Mouse (Mus musculus): Measurements from ENCODE around the gene Rnf113a2. TPM values are rescaled to one million over a fixed set of nuclear protein-coding genes. Genes with fewer than 3 reads are reported as not detected.

Rnf113a2 gene
- polyA plus RNA-seq, 1 experiment from 2014 or later, result 30.7 TPM

DNA sequence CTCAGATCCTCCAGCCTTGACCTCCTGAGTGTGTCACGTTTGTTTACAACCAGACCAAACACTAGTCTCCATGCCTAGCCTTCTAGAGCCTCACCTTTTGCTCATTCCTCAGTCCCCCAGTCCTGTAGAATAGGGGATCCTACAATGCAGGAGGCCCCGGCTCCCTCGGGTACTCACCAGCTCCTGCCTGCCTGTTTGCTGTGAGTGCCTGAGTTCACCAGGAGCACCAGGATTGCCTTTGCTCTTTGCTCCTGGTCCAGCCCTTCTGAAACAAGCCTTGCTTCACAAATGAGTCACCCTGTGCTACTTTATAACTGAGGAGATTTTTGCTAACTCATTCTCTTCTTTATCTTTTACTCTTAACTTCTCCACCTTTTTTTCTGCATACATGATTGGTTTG lies 16.3 kb upstream of the Rnf113a2 start:
- H3K9me3 ChIP-seq (ENCODE audit: control insufficient read depth, low read length), result no peaks in the 10 kb centered on the region
- H3K4me2 ChIP-seq (ENCODE audit: low read depth, severe bottlenecking), result no peak overlapping the region
- no peaks in the 10 kb centered on the region for H3K36me3 ChIP-seq (ENCODE audit: control insufficient read depth, insufficient read depth, low read length)
- H3K27ac ChIP-seq (replicated peaks; ENCODE audit: low read depth, low read length), result no peak overlapping the region
- ATAC-seq (ENCODE audit: insufficient number of reproducible peaks, low FRiP score, low TSS enrichment, low read depth), result no peak
- no peaks in the 10 kb centered on the region for H3K27me3 ChIP-seq (ENCODE audit: control insufficient read depth, insufficient read depth, low read length)
- H3K4me3 ChIP-seq (ENCODE audit: low read depth, low read length), result no peak overlapping the region
- no peaks in the 10 kb centered on the region for H3K4me1 ChIP-seq (ENCODE audit: control insufficient read depth, insufficient read depth, low read length)
- WGBS, result 65% methylated on average over 3 of the region's 3 CpGs
- DNase-seq (ENCODE audit: low spot score), result no peak
- H3K9ac ChIP-seq (ENCODE audit: low read length), result no peak overlapping the region

DNA sequence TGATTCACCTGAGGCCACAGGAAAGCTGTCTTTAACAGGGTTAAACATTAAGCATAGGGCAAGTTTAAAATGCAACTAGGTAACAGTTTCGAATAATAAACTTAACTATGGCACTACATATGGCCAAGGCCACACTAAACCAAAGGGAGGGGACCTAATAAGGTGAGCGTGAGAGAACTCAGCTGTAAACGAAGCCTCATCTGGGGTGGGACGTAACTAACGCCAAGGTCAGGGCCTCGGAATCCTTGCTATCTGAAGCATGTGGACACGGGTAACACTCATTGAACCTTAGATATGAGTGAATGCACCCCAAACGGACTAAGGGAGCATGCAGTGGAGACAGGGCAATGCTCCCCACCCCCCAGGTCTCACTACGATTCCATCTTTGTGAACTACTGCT lies 14.1 kb upstream of the Rnf113a2 start:
- Histone ChIP-seq H3K27me3 (ENCODE audit: control insufficient read depth, insufficient read depth, low read length) (no peaks in the 10 kb centered on the region), H3K27ac (replicated peaks; ENCODE audit: low read depth, low read length) (no peak overlapping the region), H3K9ac (ENCODE audit: low read length) (no peak overlapping the region), H3K4me2 (ENCODE audit: low read depth, severe bottlenecking) (no peak overlapping the region), H3K36me3 (ENCODE audit: control insufficient read depth, insufficient read depth, low read length) (no peaks in the 10 kb centered on the region), H3K4me3 (ENCODE audit: low read depth, low read length) (no peak overlapping the region), H3K4me1 (ENCODE audit: control insufficient read depth, insufficient read depth, low read length) (no peaks in the 10 kb centered on the region; the same call in 1 of the 2 replicates), H3K9me3 (ENCODE audit: control insufficient read depth, low read length) (no peaks in the 10 kb centered on the region)
- DNase-seq (ENCODE audit: low spot score) (no peak), ATAC-seq (ENCODE audit: insufficient number of reproducible peaks, low FRiP score, low TSS enrichment, low read depth) (no peak)
- WGBS, result 70% methylated on average over 9 of the region's 9 CpGs

DNA sequence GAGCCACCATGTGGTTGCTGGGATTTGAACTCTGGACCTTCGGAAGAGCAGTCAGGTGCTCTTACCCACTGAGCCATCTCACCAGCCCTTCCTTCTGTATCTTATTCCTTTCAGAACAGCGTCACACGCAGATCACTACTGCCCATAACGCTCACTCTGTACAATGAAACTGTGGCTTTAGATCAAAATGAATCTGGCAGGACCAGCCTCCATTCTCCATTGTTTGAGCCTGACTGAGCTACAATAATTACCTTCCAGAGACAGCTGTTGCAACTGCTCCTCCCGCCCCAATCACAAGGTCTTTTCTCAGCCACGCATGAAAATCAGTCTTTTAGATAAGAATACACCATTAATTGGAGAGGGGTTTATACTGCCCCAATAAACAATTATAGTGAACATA lies 12.5 kb upstream of the Rnf113a2 start:
- H3K27me3 ChIP-seq (ENCODE audit: control insufficient read depth, insufficient read depth, low read length), result no peaks in the 10 kb centered on the region
- no peak for DNase-seq (ENCODE audit: low spot score)
- no peak for ATAC-seq (ENCODE audit: insufficient number of reproducible peaks, low FRiP score, low TSS enrichment, low read depth)
- H3K4me2 ChIP-seq (ENCODE audit: low read depth, severe bottlenecking), result no peak overlapping the region
- no peak overlapping the region for H3K27ac ChIP-seq (replicated peaks; ENCODE audit: low read depth, low read length)
- H3K4me3 ChIP-seq (ENCODE audit: low read depth, low read length), result no peak overlapping the region
- no peak overlapping the region for H3K9ac ChIP-seq (ENCODE audit: low read length)
- H3K36me3 ChIP-seq (ENCODE audit: control insufficient read depth, insufficient read depth, low read length), result no peaks in the 10 kb centered on the region
- WGBS, result 92% methylated on average over 6 of the region's 6 CpGs
- H3K4me1 ChIP-seq (ENCODE audit: control insufficient read depth, insufficient read depth, low read length), result no peaks in the 10 kb centered on the region; the same call in 1 of the 2 replicates
- no peaks in the 10 kb centered on the region for H3K9me3 ChIP-seq (ENCODE audit: control insufficient read depth, low read length)

DNA sequence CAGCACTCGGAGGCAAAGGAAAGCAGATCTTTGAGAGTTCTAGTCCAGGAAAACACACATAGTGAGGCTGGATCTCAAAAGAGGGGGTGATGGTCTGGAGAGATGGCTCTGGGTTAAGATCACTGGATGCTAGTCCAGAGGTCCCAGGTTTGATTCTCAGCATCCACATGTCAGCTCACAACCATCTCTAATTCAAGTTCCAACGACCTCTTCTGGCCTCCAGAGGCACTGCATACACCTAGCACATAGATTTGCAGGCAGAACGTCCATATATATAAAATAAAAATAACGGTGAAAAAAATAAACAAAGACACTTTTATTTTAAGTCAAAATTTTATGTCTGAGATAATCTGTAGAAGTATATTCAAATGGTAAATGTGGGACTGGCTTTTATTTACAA lies 9.7 kb upstream of the Rnf113a2 start:
- no peak overlapping the region for H3K27ac ChIP-seq (replicated peaks; ENCODE audit: low read depth, low read length)
- H3K4me1 ChIP-seq (ENCODE audit: control insufficient read depth, insufficient read depth, low read length), result no peaks in the 10 kb centered on the region; the same call in 1 of the 2 replicates
- no peak overlapping the region for H3K4me3 ChIP-seq (ENCODE audit: low read depth, low read length)
- DNase-seq (ENCODE audit: low spot score) (no peak), ATAC-seq (ENCODE audit: insufficient number of reproducible peaks, low FRiP score, low TSS enrichment, low read depth) (no peak)
- no peaks in the 10 kb centered on the region for H3K27me3 ChIP-seq (ENCODE audit: control insufficient read depth, insufficient read depth, low read length)
- no peaks in the 10 kb centered on the region for H3K36me3 ChIP-seq (ENCODE audit: control insufficient read depth, insufficient read depth, low read length)
- H3K4me2 ChIP-seq (ENCODE audit: low read depth, severe bottlenecking), result no peak overlapping the region
- no peak overlapping the region for H3K9ac ChIP-seq (ENCODE audit: low read length)
- no peaks in the 10 kb centered on the region for H3K9me3 ChIP-seq (ENCODE audit: control insufficient read depth, low read length)
- 51% methylated on average over 4 of the region's 4 CpGs for WGBS

- 2% methylated on average over 46 of the region's 52 CpGs for WGBS
- Histone ChIP-seq H3K27ac (replicated peaks; ENCODE audit: low read depth, low read length) (no peak overlapping the region), H3K4me1 (ENCODE audit: control insufficient read depth, insufficient read depth, low read length) (no peaks in the 10 kb centered on the region; the same call in 1 of the 2 replicates), H3K4me3 (ENCODE audit: low read depth, low read length) (peak overlapping the region; percentile 69), H3K9ac (ENCODE audit: low read length) (peak overlapping the region; percentile 79), H3K4me2 (ENCODE audit: low read depth, severe bottlenecking) (peak overlapping the region; percentile 95), H3K36me3 (ENCODE audit: control insufficient read depth, insufficient read depth, low read length) (no peaks in the 10 kb centered on the region), H3K27me3 (ENCODE audit: control insufficient read depth, insufficient read depth, low read length) (no peaks in the 10 kb centered on the region), H3K9me3 (ENCODE audit: control insufficient read depth, low read length) (no peaks in the 10 kb centered on the region)
- ATAC-seq (ENCODE audit: insufficient number of reproducible peaks, low FRiP score, low TSS enrichment, low read depth) (peak; percentile 42), DNase-seq (ENCODE audit: low spot score) (peak; percentile 50)
These were observed 8.8 kb upstream of the Rnf113a2 start for GRCm38 (mm10) chr12:84407874-84408818.

DNA sequence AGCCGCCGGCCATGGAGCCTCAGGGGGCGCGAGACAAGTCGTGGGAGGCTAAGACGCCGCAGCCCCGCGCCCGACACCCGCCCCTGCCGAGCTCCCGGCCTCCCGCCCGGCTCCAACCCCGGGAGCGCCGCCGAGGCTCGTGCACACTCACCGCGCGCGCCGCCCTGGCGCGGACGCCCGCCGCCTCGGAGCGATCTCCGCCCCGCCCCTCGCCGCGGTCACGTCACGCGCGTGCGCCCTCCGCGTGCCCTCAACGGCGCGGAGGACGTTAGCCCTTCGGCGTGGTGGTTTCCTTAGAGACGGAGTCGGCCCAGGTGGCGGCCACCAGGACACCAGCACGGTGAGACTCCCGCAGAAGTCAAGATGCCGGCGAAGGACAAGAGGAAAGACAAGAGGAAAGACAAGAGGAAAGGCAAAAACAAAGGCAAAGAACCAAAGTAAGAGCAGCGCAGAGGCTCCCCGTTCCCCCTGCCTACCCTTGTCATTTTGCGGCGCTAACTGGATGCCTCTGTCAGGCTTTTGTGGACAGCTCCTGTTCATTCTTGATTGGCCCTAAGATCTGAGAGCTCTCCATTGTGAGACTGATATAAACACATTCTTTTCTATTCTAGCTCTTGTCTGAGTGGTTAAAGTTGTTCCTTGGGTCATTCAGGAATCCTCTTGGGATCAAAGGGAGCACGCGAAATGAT lies 8.0 kb upstream of the Rnf113a2 start, which contains the start of the genes Entpd5 and Bbof1:
Gene Entpd5 (minus strand): TSS at position 211 of the 689 bp plus-strand sequence.
Gene Bbof1 (plus strand): TSS at position 253 of the 689 bp plus-strand sequence.
- Histone ChIP-seq H3K27me3 (ENCODE audit: control insufficient read depth, insufficient read depth, low read length) (no peaks in the 10 kb centered on the region), H3K27ac (replicated peaks; ENCODE audit: low read depth, low read length) (no peak within 1 kb of the TSS), H3K9ac (ENCODE audit: low read length) (peak within 1 kb of the TSS; percentile 79), H3K4me3 (ENCODE audit: low read depth, low read length) (peak within 1 kb of the TSS; percentile 69), H3K36me3 (ENCODE audit: control insufficient read depth, insufficient read depth, low read length) (no peaks in the 10 kb centered on the region), H3K9me3 (ENCODE audit: control insufficient read depth, low read length) (no peaks in the 10 kb centered on the region), H3K4me1 (ENCODE audit: control insufficient read depth, insufficient read depth, low read length) (no peaks in the 10 kb centered on the region; the same call in 1 of the 2 replicates), H3K4me2 (ENCODE audit: low read depth, severe bottlenecking) (peak within 1 kb of the TSS; percentile 95)
- 3% methylated on average over 43 of the region's 63 CpGs for WGBS
- DNase-seq (ENCODE audit: low spot score), result peak; percentile 90
- peak; percentile 90 for ATAC-seq (ENCODE audit: insufficient number of reproducible peaks, low FRiP score, low TSS enrichment, low read depth)

DNA sequence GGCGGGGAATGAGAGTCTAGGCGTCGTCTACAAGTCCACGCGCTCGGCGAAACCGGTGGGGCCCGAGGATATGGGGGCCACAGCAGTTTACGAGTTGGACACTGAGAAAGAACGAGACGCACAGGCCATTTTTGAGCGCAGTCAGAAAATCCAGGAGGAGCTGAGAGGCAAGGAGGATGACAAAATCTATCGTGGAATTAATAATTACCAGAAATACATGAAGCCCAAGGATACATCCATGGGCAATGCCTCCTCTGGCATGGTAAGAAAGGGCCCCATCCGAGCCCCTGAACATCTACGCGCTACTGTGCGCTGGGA lies 568 bp downstream of the Rnf113a2 start:
- peak overlapping the region; percentile 66 for H3K4me2 ChIP-seq (ENCODE audit: low read depth, severe bottlenecking)
- 34% methylated on average over 18 of the region's 18 CpGs for WGBS
- no peak for ATAC-seq (ENCODE audit: insufficient number of reproducible peaks, low FRiP score, low TSS enrichment, low read depth)
- H3K36me3 ChIP-seq (ENCODE audit: control insufficient read depth, insufficient read depth, low read length), result no peaks in the 10 kb centered on the region
- H3K27ac ChIP-seq (replicated peaks; ENCODE audit: low read depth, low read length), result no peak overlapping the region
- no peaks in the 10 kb centered on the region; the same call in 1 of the 2 replicates for H3K9me3 ChIP-seq (ENCODE audit: control insufficient read depth, low read length)
- H3K27me3 ChIP-seq (ENCODE audit: control insufficient read depth, insufficient read depth, low read length), result no peaks in the 10 kb centered on the region
- peak overlapping the region; percentile 50 for H3K4me3 ChIP-seq (ENCODE audit: low read depth, low read length)
- no peaks in the 10 kb centered on the region for H3K4me1 ChIP-seq (ENCODE audit: control insufficient read depth, insufficient read depth, low read length)
- peak overlapping the region; percentile 70 for H3K9ac ChIP-seq (ENCODE audit: low read length)
- no peak for DNase-seq (ENCODE audit: low spot score)

DNA sequence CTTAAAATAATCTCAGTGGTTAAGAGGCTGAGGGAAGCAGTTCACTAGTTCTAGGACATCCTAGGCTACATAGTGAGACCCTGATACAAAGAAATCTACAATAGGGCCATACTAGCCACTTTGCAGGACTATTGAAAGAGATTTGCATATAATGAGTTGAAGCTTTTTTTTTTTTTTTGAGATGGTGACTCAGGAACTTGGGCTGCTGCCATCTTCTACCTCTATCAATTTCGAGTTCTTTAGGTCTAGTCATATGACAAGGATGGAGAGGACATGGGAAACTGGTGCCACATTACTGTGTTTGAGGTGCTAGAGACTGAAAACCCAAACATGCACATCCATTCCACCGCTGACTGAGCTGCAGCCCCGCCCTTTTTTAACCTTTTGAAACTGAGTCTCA lies 7.0 kb downstream of the Rnf113a2 start:
- Histone ChIP-seq H3K4me1 (ENCODE audit: control insufficient read depth, insufficient read depth, low read length) (no peaks in the 10 kb centered on the region), H3K4me2 (ENCODE audit: low read depth, severe bottlenecking) (no peak overlapping the region), H3K36me3 (ENCODE audit: control insufficient read depth, insufficient read depth, low read length) (no peaks in the 10 kb centered on the region), H3K9me3 (ENCODE audit: control insufficient read depth, low read length) (no peaks in the 10 kb centered on the region), H3K27me3 (ENCODE audit: control insufficient read depth, insufficient read depth, low read length) (no peaks in the 10 kb centered on the region), H3K4me3 (ENCODE audit: low read depth, low read length) (no peak overlapping the region), H3K27ac (replicated peaks; ENCODE audit: low read depth, low read length) (no peak overlapping the region), H3K9ac (ENCODE audit: low read length) (no peak overlapping the region)
- DNase-seq (ENCODE audit: low spot score) (no peak), ATAC-seq (ENCODE audit: insufficient number of reproducible peaks, low FRiP score, low TSS enrichment, low read depth) (no peak)
- WGBS, result 59% methylated on average over 3 of the region's 3 CpGs

Measured in limb, embryonic 11.5 days (tissue).